Mouse (Mus musculus): Measurements from ENCODE around the gene Gpr162. TPM values are rescaled to one million over a fixed set of nuclear protein-coding genes. Genes with fewer than 3 reads are reported as not detected.
A peak's percentile ranks its signal among the peaks of the same experiment; 100 is the strongest.

The Gpr162 gene
- polyA plus RNA-seq, 1 experiment from 2014 or later: 40.0 TPM

GRCm38 (mm10) chr6:124856321-124856720, 7.5 kb downstream of the Gpr162 start:
- no peaks in the 10 kb centered on the region for H3K27me3 ChIP-seq (ENCODE audit: control insufficient read depth, insufficient read depth, low read depth, low read length)
- H3K4me1 ChIP-seq (ENCODE audit: control insufficient read depth, insufficient read depth, low read length): peaks cover 38% of the 10 kb centered on the region
- ATAC-seq: peak; percentile 90
- 8% methylated on average over 14 of the region's 14 CpGs for WGBS
- peak overlapping the region; percentile 76 for H3K4me2 ChIP-seq (ENCODE audit: low read length)
- H3K4me3 ChIP-seq (ENCODE audit: low read depth, low read length): peak overlapping the region; percentile 72
- peak overlapping the region; percentile 99 for H3K27ac ChIP-seq (ENCODE audit: low read length)
- peak overlapping the region; percentile 96 for H3K9ac ChIP-seq (ENCODE audit: low read depth, low read length)
- H3K9me3 ChIP-seq (replicated peaks; ENCODE audit: control insufficient read depth, low read length, poor library complexity, severe bottlenecking): no peaks in the 10 kb centered on the region
- peaks cover 5% of the 10 kb centered on the region; the same call in 1 of the 2 replicates for H3K36me3 ChIP-seq (ENCODE audit: control insufficient read depth, insufficient read depth, low read length)

DNA sequence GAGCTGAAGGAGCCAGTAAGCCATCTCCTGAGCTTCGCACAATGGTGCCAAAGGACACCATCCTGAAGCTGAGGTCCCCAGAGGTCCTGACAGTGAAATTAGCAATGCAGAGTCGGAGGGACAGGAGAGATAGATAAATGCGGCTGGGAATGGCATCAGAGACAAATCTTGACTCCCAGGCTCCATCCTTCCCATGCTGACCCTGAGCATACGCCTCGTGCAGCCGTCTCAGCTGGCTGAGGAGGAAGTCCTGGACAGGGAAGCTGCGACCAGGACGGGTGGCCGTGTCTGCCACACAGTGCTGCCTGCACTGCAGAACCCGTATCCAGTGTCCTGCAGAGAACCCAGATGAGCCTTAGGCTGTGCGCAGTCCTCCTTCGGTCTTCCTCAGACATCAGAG, 9.1 kb downstream of the Gpr162 start:
- 79% methylated on average over 12 of the region's 12 CpGs for WGBS
- Histone ChIP-seq H3K36me3 (ENCODE audit: control insufficient read depth, insufficient read depth, low read length) (no peaks in the 10 kb centered on the region), H3K4me1 (ENCODE audit: control insufficient read depth, insufficient read depth, low read length) (peaks cover 21% of the 10 kb centered on the region)

GRCm38 (mm10) chr6:124850535-124850934, 13.2 kb downstream of the Gpr162 start:
- no peak overlapping the region for H3K4me3 ChIP-seq (ENCODE audit: low read depth, low read length)
- no peaks in the 10 kb centered on the region for H3K9me3 ChIP-seq (replicated peaks; ENCODE audit: control insufficient read depth, low read length, poor library complexity, severe bottlenecking)
- no peak overlapping the region for H3K27ac ChIP-seq (ENCODE audit: low read length)
- no peak overlapping the region for H3K4me2 ChIP-seq (ENCODE audit: low read length)
- H3K9ac ChIP-seq (ENCODE audit: low read depth, low read length): no peak overlapping the region
- H3K4me1 ChIP-seq (ENCODE audit: control insufficient read depth, insufficient read depth, low read length): peaks cover 5% of the 10 kb centered on the region
- no peak for ATAC-seq
- no peaks in the 10 kb centered on the region for H3K36me3 ChIP-seq (ENCODE audit: control insufficient read depth, insufficient read depth, low read length)
- H3K27me3 ChIP-seq (ENCODE audit: control insufficient read depth, insufficient read depth, low read depth, low read length): no peaks in the 10 kb centered on the region
- WGBS: 65% methylated on average over 8 of the region's 8 CpGs

More for the DNA sequence above, 9.1 kb downstream of the Gpr162 start:
- Histone ChIP-seq H3K4me3 (ENCODE audit: low read depth, low read length) (no peak overlapping the region), H3K9me3 (replicated peaks; ENCODE audit: control insufficient read depth, low read length, poor library complexity, severe bottlenecking) (no peaks in the 10 kb centered on the region), H3K27me3 (ENCODE audit: control insufficient read depth, insufficient read depth, low read depth, low read length) (no peaks in the 10 kb centered on the region), H3K4me2 (ENCODE audit: low read length) (no peak overlapping the region), H3K9ac (ENCODE audit: low read depth, low read length) (no peak overlapping the region), H3K27ac (ENCODE audit: low read length) (no peak overlapping the region)
- no peak for ATAC-seq

DNA sequence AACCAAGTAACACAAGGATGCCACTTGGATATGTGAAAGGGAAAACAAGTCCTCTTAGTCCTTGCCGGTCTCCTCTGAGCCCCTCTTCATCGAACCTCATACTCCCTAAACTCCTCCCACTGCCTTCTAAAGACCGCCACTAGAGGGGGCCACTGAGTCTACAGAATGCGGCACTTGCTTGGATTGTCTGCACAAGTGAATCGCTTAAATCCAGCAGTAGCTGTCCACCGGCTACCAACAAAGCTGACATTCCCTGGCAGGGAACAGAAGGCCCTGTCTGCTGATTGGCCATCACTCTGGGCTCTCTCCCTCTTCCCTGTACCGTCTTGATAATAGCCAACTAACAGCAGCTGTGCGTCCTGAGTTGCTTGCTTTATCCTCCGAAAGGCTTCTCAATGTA, 16.5 kb downstream of the Gpr162 start:
- no peaks in the 10 kb centered on the region for H3K9me3 ChIP-seq (replicated peaks; ENCODE audit: control insufficient read depth, low read length, poor library complexity, severe bottlenecking)
- peak overlapping the region; percentile 74 for H3K27ac ChIP-seq (ENCODE audit: low read length)
- H3K4me3 ChIP-seq (ENCODE audit: low read depth, low read length): no peak overlapping the region
- WGBS: 2% methylated on average over 9 of the region's 9 CpGs
- 0 out of 2 replicates have a peak, but pooled peaks cover 3% of the 10 kb centered on the region for H3K36me3 ChIP-seq (ENCODE audit: control insufficient read depth, insufficient read depth, low read length)
- peaks cover 3% of the 10 kb centered on the region; the same call in 1 of the 2 replicates for H3K4me1 ChIP-seq (ENCODE audit: control insufficient read depth, insufficient read depth, low read length)
- no peak overlapping the region for H3K9ac ChIP-seq (ENCODE audit: low read depth, low read length)
- H3K4me2 ChIP-seq (ENCODE audit: low read length): peak overlapping the region; percentile 30; the same call in 1 of the 2 replicates
- no peaks in the 10 kb centered on the region for H3K27me3 ChIP-seq (ENCODE audit: control insufficient read depth, insufficient read depth, low read depth, low read length)
- peak; percentile 89 for ATAC-seq

DNA sequence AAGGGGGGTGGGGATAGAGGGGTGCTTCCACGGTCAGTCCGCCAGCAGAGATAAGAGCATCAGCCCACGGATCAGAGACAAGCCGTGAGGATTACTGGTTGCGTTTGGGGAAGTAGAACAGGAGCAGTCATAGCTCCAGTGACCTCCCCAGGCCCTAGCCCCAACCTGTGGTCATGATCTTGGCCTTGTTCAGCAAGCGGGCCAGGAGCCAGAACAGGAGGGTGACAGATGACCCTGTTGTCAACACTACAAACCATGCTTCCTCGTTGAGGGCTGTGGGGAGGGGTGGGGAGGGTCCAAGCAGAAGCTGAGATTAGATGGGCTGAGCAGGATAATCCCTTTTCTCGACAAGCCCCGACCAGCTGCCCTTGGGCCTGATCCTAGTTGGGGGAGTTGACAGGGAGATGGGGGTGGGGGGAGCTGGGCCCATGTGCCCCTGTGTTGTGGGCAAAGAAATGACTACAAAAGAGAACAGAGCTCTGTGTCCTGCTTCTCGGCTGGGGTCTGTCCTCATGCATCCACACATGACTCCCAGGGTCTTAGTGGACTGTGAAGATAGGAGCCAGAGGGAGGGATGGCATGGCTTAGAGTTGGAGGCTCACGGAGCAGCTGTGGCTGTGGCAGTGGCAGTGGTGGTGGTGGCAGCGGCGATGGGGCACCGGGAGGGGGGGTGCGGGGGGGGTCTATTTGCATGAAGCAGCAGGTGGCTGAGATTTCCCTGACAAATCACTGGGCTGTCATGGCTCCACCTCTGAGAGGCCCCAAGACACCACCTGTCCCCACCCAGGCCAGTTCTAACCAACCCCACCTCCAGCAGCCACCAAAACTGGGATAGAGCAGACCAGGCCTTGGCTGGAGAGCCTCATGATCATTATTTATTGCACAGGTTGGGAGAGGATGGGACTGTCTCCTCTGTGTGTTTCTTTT, 23.3 kb downstream of the Gpr162 start, which contains the start of gene Gnb3:
Gene Gnb3 (minus strand): TSS at position 35 of the 927 bp plus-strand sequence.
- Histone ChIP-seq H3K9me3 (replicated peaks; ENCODE audit: control insufficient read depth, low read length, poor library complexity, severe bottlenecking) (no peaks in the 10 kb centered on the region), H3K36me3 (ENCODE audit: control insufficient read depth, insufficient read depth, low read length) (peaks cover 7% of the 10 kb centered on the region), H3K4me1 (ENCODE audit: control insufficient read depth, insufficient read depth, low read length) (no peaks in the 10 kb centered on the region), H3K27me3 (ENCODE audit: control insufficient read depth, insufficient read depth, low read depth, low read length) (no peaks in the 10 kb centered on the region), H3K27ac (ENCODE audit: low read length) (peak within 1 kb of the TSS; percentile 4; the same call in 1 of the 2 replicates), H3K4me3 (ENCODE audit: low read depth, low read length) (no peak within 1 kb of the TSS), H3K9ac (ENCODE audit: low read depth, low read length) (peak within 1 kb of the TSS; percentile 1; the same call in 1 of the 2 replicates), H3K4me2 (ENCODE audit: low read length) (no peak within 1 kb of the TSS)
- 13% methylated on average over 15 of the region's 15 CpGs for WGBS
- ATAC-seq: peak; percentile 39

- Histone ChIP-seq H3K4me2 (ENCODE audit: low read length) (no peak overlapping the region), H3K27ac (ENCODE audit: low read length) (no peak overlapping the region), H3K27me3 (ENCODE audit: control insufficient read depth, insufficient read depth, low read depth, low read length) (no peaks in the 10 kb centered on the region), H3K9me3 (replicated peaks; ENCODE audit: control insufficient read depth, low read length, poor library complexity, severe bottlenecking) (no peaks in the 10 kb centered on the region), H3K9ac (ENCODE audit: low read depth, low read length) (no peak overlapping the region; the same call in 1 of the 2 replicates), H3K4me3 (ENCODE audit: low read depth, low read length) (no peak overlapping the region), H3K4me1 (ENCODE audit: control insufficient read depth, insufficient read depth, low read length) (no peaks in the 10 kb centered on the region), H3K36me3 (ENCODE audit: control insufficient read depth, insufficient read depth, low read length) (peaks cover 6% of the 10 kb centered on the region)
- peak; percentile 16 for ATAC-seq
- 6% methylated on average over 8 of the region's 8 CpGs for WGBS
Observed at GRCm38 (mm10) chr6:124839805-124840204, 24.0 kb downstream of the Gpr162 start.

DNA sequence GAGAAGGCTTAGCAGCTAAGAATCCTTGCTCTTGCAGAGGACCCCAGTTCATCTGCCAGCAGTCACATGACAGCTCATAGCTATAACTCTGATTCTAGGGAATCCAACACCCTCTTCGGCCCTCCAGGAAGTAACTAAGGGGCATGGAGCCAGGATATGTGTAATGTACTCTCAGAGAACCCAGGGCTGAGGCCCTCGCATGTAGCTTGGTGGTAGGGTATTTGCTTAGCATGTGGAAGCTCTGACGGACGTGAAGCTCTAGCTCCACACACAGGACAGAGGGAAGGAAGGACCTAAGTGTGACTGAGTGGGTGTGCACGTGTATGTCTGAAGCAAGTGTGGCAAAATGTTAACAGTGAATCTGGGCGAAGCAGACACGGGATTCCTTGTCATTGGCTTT, 27.4 kb downstream of the Gpr162 start:
- ATAC-seq: no peak
- Histone ChIP-seq H3K4me3 (ENCODE audit: low read depth, low read length) (no peak overlapping the region), H3K4me2 (ENCODE audit: low read length) (no peak overlapping the region), H3K27me3 (ENCODE audit: control insufficient read depth, insufficient read depth, low read depth, low read length) (no peaks in the 10 kb centered on the region), H3K4me1 (ENCODE audit: control insufficient read depth, insufficient read depth, low read length) (no peaks in the 10 kb centered on the region), H3K9me3 (replicated peaks; ENCODE audit: control insufficient read depth, low read length, poor library complexity, severe bottlenecking) (no peaks in the 10 kb centered on the region), H3K36me3 (ENCODE audit: control insufficient read depth, insufficient read depth, low read length) (peaks cover 3% of the 10 kb centered on the region), H3K9ac (ENCODE audit: low read depth, low read length) (0 out of 2 replicates have a peak overlapping the region, but pooled peaks have one; percentile 20), H3K27ac (ENCODE audit: low read length) (no peak overlapping the region)
- 82% methylated on average over 7 of the region's 7 CpGs for WGBS

- Histone ChIP-seq H3K4me2 (ENCODE audit: low read length) (no peak overlapping the region), H3K27me3 (ENCODE audit: control insufficient read depth, insufficient read depth, low read depth, low read length) (no peaks in the 10 kb centered on the region), H3K9me3 (replicated peaks; ENCODE audit: control insufficient read depth, low read length, poor library complexity, severe bottlenecking) (no peaks in the 10 kb centered on the region), H3K36me3 (ENCODE audit: control insufficient read depth, insufficient read depth, low read length) (no peaks in the 10 kb centered on the region), H3K9ac (ENCODE audit: low read depth, low read length) (no peak overlapping the region), H3K4me3 (ENCODE audit: low read depth, low read length) (no peak overlapping the region), H3K27ac (ENCODE audit: low read length) (no peak overlapping the region), H3K4me1 (ENCODE audit: control insufficient read depth, insufficient read depth, low read length) (peaks cover under 1% of the 10 kb centered on the region; the same call in 1 of the 2 replicates)
- no peak for ATAC-seq
- 72% methylated on average over 10 of the region's 10 CpGs for WGBS
Observed at GRCm38 (mm10) chr6:124835531-124835930, 28.3 kb downstream of the Gpr162 start.

- Histone ChIP-seq H3K36me3 (ENCODE audit: control insufficient read depth, insufficient read depth, low read length) (no peaks in the 10 kb centered on the region), H3K4me1 (ENCODE audit: control insufficient read depth, insufficient read depth, low read length) (peaks cover 6% of the 10 kb centered on the region), H3K4me2 (ENCODE audit: low read length) (no peak overlapping the region), H3K27me3 (ENCODE audit: control insufficient read depth, insufficient read depth, low read depth, low read length) (no peaks in the 10 kb centered on the region), H3K9ac (ENCODE audit: low read depth, low read length) (no peak overlapping the region), H3K4me3 (ENCODE audit: low read depth, low read length) (no peak overlapping the region), H3K27ac (ENCODE audit: low read length) (no peak overlapping the region), H3K9me3 (replicated peaks; ENCODE audit: control insufficient read depth, low read length, poor library complexity, severe bottlenecking) (no peaks in the 10 kb centered on the region)
- 91% methylated on average over 6 of the region's 6 CpGs for WGBS
- no peak for ATAC-seq
Observed at GRCm38 (mm10) chr6:124834512-124835081, 29.2 kb downstream of the Gpr162 start.
